Mouse (Mus musculus) urinary bladder, postnatal 25 days (tissue): ENCODE measurements around the gene Gpr142.
A peak's percentile ranks its signal among the peaks of the same experiment; 100 is the strongest.

Experiments
- DNase-seq: peaks from one replicate; pipeline ENCODE4 v3.0.0; 2022; ENCODE audit warnings: low spot score

The Gpr142 gene

GRCm38 (mm10) chr11:114798624-114799023 lies at the start of gene Gpr142:
Gene Gpr142, plus strand, starts transcription at chr11:114798924.
- DNase-seq = no peak

- peak; percentile 43 for DNase-seq
These were observed 33.6 kb upstream of the Gpr142 start, which contains the start of gene Kif19a for GRCm38 (mm10) chr11:114764820-114765818. Gene Kif19a, plus strand, starts transcription at chr11:114765388.

- no peak for DNase-seq
These were observed 28.8 kb upstream of the Gpr142 start for GRCm38 (mm10) chr11:114769911-114770310.

- no peak for DNase-seq
These were observed 26.8 kb upstream of the Gpr142 start for GRCm38 (mm10) chr11:114771896-114772295.

GRCm38 (mm10) chr11:114780076-114780475 lies 18.6 kb upstream of the Gpr142 start:
- DNase-seq = no peak

- DNase-seq = no peak
These were observed 12.8 kb upstream of the Gpr142 start for GRCm38 (mm10) chr11:114785892-114786291.

GRCm38 (mm10) chr11:114786326-114786725 lies 12.4 kb upstream of the Gpr142 start:
- DNase-seq = no peak

GRCm38 (mm10) chr11:114787611-114788010 lies 11.1 kb upstream of the Gpr142 start:
- DNase-seq = no peak

- DNase-seq = peak; percentile 86
These were observed 9.5 kb upstream of the Gpr142 start for GRCm38 (mm10) chr11:114789061-114789714.

- no peak for DNase-seq
These were observed 9.0 kb upstream of the Gpr142 start for GRCm38 (mm10) chr11:114789716-114790115.

- no peak for DNase-seq
These were observed 8.6 kb upstream of the Gpr142 start for GRCm38 (mm10) chr11:114790171-114790570.

- no peak for DNase-seq
These were observed 7.9 kb upstream of the Gpr142 start for GRCm38 (mm10) chr11:114790841-114791240.

- DNase-seq = no peak
These were observed 7.3 kb upstream of the Gpr142 start for GRCm38 (mm10) chr11:114791351-114791889.

GRCm38 (mm10) chr11:114791891-114792411 lies 6.8 kb upstream of the Gpr142 start:
- no peak for DNase-seq

- DNase-seq = no peak
These were observed 5.7 kb upstream of the Gpr142 start for GRCm38 (mm10) chr11:114792931-114793494.

GRCm38 (mm10) chr11:114793868-114794545 lies 4.7 kb upstream of the Gpr142 start:
- no peak for DNase-seq

GRCm38 (mm10) chr11:114794691-114795090 lies 4.0 kb upstream of the Gpr142 start:
- DNase-seq = no peak

- no peak for DNase-seq
These were observed 3.4 kb upstream of the Gpr142 start for GRCm38 (mm10) chr11:114795231-114795746.

GRCm38 (mm10) chr11:114795848-114796322 lies 2.8 kb upstream of the Gpr142 start, which contains the start of gene Btbd17:
Gene Btbd17, minus strand, starts transcription at chr11:114795945.
- DNase-seq = no peak

- no peak for DNase-seq
These were observed 1.5 kb upstream of the Gpr142 start for GRCm38 (mm10) chr11:114797176-114797575.

- no peak for DNase-seq
These were observed 743 bp upstream of the Gpr142 start for GRCm38 (mm10) chr11:114797981-114798380.
